Mouse (Mus musculus) layer of hippocampus, adult 18-20 months (tissue): ENCODE results near the gene Tiam1. TPM values are rescaled to one million over a fixed set of nuclear protein-coding genes. Genes with fewer than 3 reads are reported as not detected.
A peak's percentile ranks its signal among the peaks of the same experiment; 100 is the strongest.

Experiments used
- DNase-seq, 2 experiments: peaks; one replicate each; pipeline ENCODE4 v3.0.0; 2022; ENCODE audit warnings: low spot score in 2 of 2
- total RNA-seq, 2 experiments: library from RNA; stranded (reverse); gene quantifications; 2 replicates each; pipeline ENCODE4 v1.2.3; 2021

The Tiam1 gene
- total RNA-seq, 2 experiments from 2014 or later, result 109 to 111 TPM

DNA sequence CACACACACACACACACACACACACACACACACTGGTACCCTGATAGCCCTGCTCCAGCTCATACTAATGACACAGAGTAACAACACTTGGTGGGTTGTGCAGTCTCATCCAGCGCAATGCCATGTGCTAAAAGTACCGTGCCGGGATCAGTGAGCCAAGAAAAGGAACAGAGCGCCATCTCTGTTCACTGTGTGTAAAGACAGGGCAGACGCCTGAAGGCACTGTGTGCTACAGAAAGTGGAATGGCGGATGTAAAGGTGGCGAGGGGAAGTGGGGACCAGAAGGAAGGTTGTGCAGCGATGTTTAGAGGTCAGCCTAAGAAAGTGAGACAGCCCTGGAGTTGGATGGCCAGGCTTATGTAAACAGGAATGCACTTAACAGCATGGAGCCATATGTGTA lies 221.1 kb downstream of the Tiam1 start:
- peak in 1 of 2 experiments; percentile 62 for DNase-seq

DNA sequence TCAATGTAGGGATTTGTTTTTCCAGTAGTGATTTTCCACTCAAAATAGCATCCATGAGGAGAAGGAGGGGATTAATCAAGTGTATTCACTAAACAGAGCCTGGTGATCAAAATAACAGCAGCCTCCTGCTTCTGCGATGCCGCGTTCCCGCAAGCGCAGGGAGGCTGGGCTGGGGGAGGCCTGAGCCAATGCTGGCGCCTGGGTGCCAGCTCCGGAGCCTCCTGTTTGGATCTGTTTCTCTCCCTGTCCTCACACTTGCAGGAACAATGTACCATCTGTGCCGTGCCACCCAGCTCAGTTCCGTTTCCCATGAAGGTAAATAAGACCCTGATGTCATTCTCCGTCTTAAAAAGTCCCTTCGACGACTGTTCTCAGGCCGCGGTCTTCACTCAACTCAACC lies 222.2 kb downstream of the Tiam1 start:
- peak; percentile 82 to 87 for DNase-seq

DNA sequence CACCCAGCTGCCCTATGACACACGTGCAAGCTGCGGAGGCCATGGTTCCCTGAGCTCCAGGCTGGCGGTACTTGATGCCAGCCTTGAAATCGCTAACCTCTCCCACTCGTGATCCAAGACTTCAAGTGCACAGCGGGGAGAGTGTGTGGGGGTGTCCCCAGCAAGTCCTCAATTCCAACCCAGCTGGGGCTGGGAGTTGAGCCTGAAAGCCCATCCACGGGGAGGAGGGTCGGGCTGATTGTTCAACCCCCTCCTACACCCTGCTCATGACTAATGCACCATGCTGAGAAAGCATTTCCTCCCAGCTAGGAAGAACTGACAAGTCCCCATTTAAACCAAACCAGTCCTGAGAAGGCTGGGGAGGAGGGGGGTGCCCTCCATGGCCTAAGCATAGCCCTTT lies 223.2 kb downstream of the Tiam1 start:
- DNase-seq, result no peak

DNA sequence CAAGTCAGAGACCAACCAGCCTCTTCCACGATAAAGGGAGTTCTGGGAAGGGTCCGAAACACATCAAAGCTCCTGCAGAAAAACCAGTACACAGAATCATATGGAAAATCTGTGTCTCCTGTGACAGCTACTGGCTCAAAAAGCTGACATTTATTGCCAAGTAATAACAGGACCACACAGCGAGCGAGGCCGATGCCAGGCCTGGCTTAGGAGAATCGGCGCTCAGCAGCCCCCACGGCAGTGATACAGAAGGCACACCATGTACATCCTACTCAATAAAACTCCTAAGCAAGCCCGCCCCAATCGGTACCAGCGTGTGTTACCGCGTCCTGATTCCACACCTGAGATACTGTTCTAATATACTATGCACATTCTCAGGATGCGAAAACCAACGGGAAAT lies 226.2 kb downstream of the Tiam1 start:
- DNase-seq, result peak in 1 of 2 experiments; percentile 74

DNA sequence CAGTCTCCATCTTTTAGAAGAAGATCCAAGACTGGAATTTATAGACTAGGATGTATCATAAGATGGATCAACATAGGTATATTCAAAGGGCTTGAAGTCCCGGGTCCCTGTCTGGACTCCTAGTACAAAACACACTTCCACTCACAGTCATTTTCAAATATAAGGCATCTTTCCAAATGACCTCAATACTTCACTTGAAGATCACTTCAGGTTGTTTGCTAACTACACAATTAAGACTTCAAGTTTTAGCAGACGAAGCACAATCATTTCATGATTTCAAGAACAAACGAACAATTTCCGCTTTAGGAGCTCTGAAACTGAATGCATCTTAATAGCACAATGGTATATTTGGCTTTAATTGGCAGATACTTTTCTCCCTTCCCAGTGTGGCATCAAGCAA lies 228.6 kb downstream of the Tiam1 start:
- DNase-seq, result no peak

DNA sequence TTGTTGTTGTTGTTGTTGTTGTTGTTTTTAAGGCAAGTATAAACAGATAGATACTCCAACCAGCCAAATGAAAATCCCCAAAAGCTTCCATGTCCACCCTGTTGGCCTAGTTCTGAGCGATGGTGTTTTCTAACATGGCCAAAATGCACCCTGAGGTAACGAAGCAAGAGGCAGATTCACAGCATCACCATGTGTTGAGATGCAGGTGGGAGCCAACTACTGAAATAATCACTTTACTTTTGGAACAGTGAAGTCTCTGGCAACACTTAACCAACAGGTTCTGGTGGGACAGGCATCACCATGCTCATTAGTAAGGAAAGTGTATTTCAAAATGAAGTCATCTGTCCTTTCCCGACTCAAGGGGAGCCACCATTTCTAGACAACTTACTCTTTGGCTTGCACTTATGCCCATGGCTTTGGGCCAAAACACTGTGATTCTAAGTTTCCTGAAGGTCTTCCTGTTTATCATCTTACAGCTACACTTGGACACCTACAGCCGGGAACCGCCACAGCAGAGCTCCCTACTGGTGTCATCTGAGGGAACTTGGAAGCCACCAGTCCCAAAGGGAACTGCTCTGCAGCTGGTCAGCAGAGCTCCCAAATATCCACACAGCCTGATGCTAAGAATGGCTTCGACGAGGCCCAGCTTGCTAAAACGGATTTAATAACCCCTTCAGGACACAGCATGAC lies 230.7 kb downstream of the Tiam1 start:
- no peak for DNase-seq

DNA sequence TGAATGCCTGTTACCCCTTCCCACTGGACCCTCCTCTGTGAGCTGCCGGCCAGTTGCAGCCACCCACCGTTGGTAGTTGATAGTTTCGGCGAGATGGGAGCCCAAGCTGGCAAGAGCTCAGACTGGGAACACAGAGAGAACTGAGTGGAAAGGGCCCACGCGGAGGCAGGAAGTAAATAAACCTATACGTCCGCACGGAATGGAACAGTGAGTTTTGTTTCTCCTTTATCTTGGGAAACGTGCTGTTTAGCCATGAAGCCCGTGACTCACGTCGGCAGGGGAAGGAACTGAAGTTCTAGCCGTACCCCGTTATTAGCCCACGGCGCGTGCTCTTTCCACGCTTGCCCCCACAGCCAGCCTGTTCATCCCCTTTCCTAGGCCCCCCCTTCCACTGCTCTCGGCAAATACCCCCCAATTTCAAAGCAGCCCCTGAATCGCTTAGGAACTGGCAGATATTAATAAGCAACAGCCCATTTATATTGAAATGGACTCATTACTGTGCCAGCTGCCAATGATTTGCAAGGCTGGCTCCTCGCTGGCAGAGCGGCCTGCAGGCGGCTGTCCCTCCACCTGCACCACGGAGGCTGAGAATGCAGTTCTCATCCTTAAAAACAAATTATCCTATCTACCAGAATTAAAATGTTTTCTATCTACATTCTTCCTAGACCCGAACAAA lies 234.0 kb downstream of the Tiam1 start:
- no peak for DNase-seq

DNA sequence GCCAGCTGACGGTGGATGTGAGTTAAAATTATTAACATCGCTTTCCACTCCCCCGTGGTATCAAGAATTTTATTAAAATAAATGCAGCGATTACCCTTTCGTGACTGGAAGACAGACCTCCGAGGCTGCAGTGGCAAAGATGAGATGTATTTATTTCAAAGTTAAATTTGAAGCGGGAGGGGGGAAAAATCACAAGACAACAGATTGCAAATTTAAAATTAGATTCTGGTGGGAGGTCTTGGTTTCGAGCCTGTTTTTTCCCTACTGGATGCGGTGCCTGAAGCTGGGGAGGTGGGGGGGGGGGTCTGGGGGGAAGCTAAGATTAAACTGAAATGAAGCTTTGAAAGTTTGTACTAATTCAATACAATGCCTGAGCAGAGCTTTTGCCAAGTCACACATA lies 235.9 kb downstream of the Tiam1 start:
- peak in 1 of 2 experiments; percentile 73 for DNase-seq

DNA sequence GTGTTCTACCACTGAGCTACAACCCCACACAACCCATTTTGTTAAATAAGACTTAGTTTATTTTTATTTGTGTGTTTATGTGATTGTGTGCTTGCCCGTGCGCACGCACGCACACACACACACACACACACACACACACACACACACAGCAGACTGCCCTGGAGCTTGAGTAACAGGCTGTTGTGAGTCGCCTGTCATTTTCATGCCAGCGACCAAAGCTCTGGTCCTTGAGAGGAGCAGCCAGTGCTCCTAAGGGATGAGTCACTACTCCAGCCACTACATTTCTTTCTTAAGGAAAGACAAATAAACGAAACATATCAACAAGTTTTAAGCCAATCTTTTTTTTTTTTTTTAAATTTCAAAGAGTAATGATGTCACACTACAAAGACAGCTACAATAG lies 236.7 kb downstream of the Tiam1 start:
- DNase-seq, result no peak

DNA sequence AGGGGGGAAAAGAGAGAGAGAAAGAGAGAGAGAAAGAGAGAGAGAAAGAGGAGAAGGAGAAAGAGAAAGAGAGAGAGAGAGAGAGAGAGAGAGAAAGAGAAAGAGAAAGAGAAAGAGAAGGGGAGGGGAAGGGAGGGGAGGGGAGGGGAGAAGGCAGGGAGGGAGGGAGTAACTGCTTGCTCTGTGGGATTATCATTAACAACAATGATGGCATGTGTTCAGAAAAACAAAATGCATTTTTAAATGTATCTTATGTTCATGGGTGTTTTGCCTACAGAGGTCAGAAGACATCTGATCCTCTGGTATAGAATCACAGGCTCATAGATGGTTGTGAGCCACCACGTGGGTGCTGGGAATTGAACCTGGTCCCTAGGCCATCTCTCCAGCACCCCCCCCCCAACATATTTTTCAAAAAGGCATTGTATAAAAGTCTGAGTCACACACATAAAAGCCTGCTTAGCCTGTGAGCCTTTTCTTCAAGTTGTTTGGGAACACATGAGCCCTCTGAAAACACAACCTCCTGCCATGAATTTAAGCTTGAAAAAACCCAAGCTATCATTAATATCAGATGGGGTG lies 237.8 kb downstream of the Tiam1 start:
- no peak for DNase-seq

DNA sequence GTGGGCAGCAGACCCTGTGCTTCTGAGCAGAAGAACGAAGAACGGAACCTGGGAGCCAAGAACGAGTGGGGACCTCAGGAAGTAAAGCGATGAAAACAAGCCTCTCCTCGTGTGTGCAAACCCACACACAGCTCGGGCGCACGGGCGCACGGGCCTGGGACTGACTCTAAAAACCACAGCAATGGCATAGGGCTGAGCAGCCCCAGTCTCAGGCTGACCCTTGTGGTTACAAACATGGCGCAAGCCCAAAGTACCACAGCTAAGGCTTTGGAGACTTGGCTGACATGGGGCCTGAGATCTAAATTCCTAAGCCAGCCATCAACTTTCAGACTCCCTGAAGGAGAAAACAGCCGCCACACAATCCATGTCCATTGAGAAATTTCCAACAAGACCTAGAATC lies 239.4 kb downstream of the Tiam1 start:
- no peak for DNase-seq

DNA sequence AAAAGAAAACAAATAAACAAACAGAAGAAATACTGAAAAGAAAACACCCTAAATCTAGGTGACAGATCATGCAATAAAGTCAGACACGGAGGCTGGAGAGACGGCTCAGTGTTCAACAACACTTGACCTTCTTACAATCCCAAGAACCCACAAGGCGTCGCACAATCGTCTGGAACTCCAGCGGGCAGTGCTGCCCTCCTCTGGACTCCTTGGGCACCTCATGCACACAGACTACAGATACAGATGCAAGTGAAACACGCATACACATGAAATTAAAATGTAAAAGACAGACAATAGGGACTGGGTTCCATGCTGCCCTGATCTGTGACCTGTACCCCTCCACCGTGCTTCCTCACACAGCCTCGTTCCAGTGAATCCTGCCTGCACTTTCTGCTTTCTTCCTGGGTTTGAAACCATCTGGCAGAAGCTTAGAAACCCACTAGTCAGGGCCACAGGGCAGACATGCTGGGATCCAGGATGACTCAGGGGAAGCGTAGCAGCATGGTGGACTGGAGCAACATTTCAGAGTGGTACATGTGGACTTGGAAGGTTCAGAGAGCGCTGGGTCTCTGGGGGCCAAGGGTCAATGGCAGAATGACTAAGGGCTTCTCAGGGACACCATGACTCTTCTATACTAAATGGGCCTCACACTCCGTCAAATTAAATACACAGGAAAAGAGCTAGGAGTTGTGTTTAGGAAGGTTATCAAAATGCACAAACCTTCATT lies 240.8 kb downstream of the Tiam1 start:
- DNase-seq, result no peak

DNA sequence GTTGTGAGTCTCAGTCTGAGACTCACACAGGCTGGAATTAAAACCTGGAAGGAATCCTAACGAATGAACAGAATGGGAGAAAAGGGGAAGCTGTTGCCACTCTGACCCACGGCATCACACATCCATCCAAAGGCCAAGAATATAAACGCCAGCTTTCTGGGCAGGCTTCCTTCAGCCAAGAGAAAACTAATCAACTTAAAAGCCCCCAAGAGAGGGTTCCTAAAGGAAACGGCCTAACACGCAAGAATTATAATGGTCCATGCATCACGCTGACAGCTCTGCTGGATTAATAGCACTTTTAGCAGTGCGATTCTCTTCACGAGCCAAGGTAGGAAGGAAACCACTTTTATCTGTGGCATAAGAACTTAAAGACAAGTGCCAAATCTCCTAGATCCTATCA lies 242.9 kb downstream of the Tiam1 start:
- DNase-seq, result no peak

DNA sequence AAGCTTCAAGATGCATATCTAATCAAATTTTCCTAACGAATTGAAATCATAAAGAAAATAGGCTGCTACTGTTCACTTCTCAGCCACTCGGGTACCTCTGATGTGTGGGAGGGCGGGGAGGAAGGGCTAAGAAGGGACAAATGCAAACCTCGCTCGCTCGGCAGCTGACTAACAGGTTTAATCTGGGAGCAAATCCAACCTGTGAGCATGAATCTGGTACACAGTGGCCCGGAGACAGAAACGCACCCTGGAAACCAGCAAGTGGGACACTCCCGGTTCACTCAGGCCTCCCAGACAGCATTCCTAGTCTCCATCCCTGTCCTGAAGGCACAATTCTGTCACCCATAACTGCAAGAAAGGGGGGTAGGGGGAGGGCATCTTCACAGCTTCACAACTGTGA lies 244.4 kb downstream of the Tiam1 start:
- DNase-seq, result peak in 1 of 2 experiments; percentile 66

DNA sequence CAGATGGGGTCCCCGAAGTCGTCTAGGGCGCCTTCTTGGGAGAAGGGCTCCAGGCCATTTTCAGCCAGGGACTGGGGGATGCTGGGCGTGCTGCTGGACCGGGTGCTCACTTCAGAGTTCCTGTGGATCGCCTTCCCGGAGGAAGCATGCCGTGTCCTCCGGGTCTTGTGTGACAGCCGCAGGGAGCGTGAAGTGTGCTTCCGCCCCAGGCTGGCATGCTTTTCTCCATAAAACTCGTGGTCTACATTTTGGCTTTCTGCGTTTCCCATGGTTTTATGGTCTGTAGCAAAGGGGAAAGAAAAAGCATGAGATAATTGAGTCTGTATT lies 245.3 kb downstream of the Tiam1 start:
- no peak for DNase-seq

DNA sequence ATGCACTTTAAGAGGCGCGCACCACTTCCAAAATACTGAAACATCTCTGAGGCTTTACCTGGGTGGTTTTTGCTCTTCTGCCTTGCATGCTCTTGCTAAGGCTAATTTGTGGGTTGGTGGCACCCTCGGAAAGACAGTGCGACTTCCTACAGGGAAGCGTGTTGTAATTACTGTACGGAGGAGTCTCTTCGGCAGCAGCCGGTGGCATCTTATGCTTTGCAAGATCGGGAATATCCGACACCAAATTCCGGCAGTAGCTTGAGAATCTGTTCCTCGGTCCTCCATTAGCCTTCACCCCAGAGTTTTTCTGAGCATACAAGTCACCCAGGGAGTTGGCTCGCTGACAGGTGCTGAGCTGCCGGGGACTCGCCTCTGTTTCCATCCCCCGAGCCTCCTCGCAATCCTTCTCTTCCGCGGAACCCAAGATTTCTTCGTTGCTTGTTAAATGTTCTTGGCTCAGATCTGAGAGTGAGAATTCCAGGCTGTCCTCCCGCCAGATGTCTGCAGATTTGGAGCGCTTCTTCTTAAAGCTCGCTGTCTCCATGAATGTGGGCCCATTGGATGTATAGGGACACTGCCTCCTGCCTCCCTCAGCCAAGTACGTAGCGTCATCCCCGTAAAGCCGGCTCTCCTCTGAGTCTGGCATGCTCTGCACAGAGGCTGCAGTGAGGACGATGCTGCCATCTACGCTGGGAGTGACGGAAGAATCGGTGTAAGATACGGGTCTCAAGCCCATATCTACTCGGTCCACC lies 245.8 kb downstream of the Tiam1 start:
- DNase-seq, result peak in 1 of 2 experiments; percentile 71

DNA sequence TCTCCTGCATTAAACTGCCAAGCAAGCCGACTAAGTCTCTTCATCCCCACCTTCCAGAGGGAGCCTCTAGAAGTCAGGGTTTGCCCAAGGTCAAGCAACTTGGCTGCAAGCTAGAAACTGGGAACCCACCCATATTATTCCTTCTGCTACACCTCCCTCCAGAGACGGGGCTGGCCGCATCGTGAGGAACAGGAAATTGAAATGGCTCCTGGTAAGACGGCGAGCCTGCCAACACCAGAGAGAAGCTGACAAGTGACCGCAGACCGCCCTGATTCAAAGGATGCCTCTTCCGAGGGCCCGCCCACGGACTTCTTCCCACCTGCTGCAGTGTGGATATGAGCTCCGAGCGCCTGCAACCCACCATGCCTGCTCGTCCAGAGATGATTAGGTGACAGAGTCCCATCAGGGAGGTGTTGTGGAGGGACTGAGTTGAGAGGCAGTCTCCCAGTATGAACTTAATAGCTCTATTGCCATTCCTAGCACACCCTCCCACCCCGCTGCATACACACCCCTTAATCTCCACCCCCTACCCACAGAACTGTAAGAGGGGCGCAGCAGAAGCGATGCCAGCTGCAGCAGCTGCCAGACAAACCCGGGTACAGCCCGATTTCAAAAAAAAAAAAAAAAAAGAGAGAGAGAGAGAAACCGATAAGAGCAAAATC lies 246.6 kb downstream of the Tiam1 start:
- DNase-seq, result no peak

DNA sequence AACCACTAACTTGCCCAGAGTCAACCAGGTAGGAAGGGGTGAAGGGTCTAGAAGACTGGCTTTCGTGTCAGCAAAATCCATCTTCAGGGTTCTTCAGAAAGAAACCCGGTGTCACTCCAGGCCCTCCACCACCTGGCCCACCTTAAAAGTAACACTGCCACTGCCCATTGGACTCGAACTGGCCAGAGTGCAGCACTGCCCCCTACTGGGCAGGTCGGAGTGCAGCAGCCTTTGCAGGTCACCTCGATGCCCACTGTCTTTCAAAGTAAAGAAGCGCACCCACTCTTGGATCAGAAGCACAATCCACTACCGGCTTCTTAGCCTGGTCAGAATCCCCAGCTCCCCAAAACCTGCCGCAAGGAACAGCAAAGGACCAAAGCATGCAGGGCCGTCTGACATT lies 247.2 kb downstream of the Tiam1 start:
- DNase-seq, result no peak

DNA sequence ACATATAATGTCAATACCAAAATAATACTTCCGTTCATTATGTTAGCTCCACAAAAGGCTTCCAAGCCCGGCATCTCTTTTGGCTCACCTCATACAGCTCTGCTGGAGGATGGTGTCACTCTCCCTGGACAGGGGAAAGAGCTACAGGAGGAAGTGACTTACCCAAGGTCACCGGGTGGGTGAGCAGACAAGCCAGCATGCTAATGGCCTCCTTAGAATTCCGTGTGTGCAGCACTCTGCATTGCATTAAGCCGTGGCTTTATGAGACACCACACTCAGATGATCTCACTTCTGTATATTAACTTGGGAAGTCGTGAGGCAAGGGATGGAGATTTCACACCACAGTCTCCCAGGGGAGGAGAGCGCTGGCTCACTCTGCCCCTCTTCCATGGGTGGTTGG lies 248.3 kb downstream of the Tiam1 start:
- DNase-seq, result no peak

DNA sequence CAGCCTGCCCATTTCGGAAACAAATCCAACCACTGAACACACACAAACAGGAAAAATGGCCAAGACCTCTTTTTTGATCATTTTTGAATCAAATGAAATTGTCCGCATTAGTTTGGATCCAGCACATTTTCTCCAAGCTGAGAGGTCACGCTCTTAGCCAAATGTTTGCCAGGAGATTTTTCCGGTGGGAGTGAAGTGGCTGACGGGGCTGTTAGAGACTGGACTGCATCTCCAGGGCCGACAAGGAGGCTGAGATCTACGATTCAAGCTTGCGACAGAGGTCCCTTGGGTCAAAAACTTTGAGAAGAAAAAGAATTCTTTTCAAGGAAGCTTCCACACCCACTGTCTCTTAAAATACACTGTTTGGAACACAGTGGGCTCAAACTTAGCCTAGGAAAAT lies 248.8 kb downstream of the Tiam1 start:
- no peak for DNase-seq
